In genomic region chr13:52094785-52095184, GRCm38 (mm10) we compare ENCODE assay signal across 15 mouse cellular contexts.
A peak's percentile ranks its signal among the peaks of the same experiment; 100 is the strongest.
DNase-seq lines count a peak whose midpoint lies in the region; ATAC-seq and TF ChIP-seq lines count a peak whose summit lies in the region.
"Had no signal": no experiment of that assay in that cellular context is flagged by ENCODE, and none has a peak within 500 bp of the region (broad histone marks: within the 10 kb centered on the region; RNA-seq: fewer than 3 reads in every experiment).

No protein-coding gene starts in this region.

- H3K27me3 ChIP-seq in Patski = no peaks in the 10 kb centered on the region
- H3K27me3 ChIP-seq: embryonic facial prominence, embryonic 15.5 days; lung, embryonic 15.5 days had no signal

- DNase-seq in heart, postnatal 4 days = peak; percentile 41
- no peak for DNase-seq in heart, postnatal 14 days
- DNase-seq in Patski (ENCODE audit: low read depth, low spot score) = no peak
- peak; percentile 47 for DNase-seq in gastrocnemius, postnatal 10 days
- DNase-seq in kidney, postnatal 36 days = peak; percentile 39 to 59
- DNase-seq in urinary bladder, postnatal 10 days (ENCODE audit: low spot score) = no peak
- DNase-seq in urinary bladder, adult 18-20 months (ENCODE audit: low spot score in 2 of 2) = no peak
- DNase-seq: adrenal gland, postnatal 14 days; cerebellum, adult 11 months; cerebellum, postnatal 10 days; retina, postnatal 1 day; thymus, adult 2 months had no signal

- intact Hi-C loops in heart, postnatal 14 days (cut with DNase I) = no loop called here

- POLR2A ChIA-PET in Patski (lab: Charles Lee) = no interaction called here

- peak; percentile 47 for ATAC-seq in Patski
- ATAC-seq: forebrain, embryonic 16.5 days had no signal

- TF ChIP-seq CTCF in Patski (IDR thresholded peaks at IDR 0.05) = no peak

- in situ Hi-C loops in Patski (cut with MboI; ENCODE audit: low pct_unique_long_range_greater_than_20kb) = loop anchor here (5.0 kb wide), 1 partner anchor 247 kb away; the partner anchor contains the start of gene Gadd45g

- CTCF ChIA-PET in Patski (lab: Charles Lee) = interaction anchor here (1.1 kb wide), 1 partner anchor 99 kb away, joined by 3 read pairs; no protein-coding TSS in a partner anchor

Comparison
In these comparisons a context has a peak if more than half of its experiments do, and no peak if none do; other contexts are left out.
1. DNase-seq: peak in heart, postnatal 4 days (single experiment), gastrocnemius, postnatal 10 days (single experiment) and kidney, postnatal 36 days (2 of 2); none in heart, postnatal 14 days (0 of 2), Patski (single experiment), urinary bladder, postnatal 10 days (single experiment) and urinary bladder, adult 18-20 months (0 of 2).